Mouse (Mus musculus) cerebellum, adult 2 months (tissue): ENCODE results near the gene Gdpd5.

ENCODE experiments used
- CTCF ChIP-seq: fragments of 200-500 bp; IDR thresholded peaks from 2 replicates; pipeline ENCODE4 v1.5.1; 2011; ENCODE audit warnings: low read depth, mild to moderate bottlenecking, control low read depth, low read length, moderate library complexity, borderline replicate concordance; ENCODE audit not compliant: insufficient read depth
- POLR2A ChIP-seq: fragments of 200-500 bp; IDR thresholded peaks from 2 replicates; pipeline ENCODE4 v1.6.1; 2011; ENCODE audit warnings: low read length, control low read depth, borderline replicate concordance; ENCODE audit not compliant: insufficient read depth

DNA sequence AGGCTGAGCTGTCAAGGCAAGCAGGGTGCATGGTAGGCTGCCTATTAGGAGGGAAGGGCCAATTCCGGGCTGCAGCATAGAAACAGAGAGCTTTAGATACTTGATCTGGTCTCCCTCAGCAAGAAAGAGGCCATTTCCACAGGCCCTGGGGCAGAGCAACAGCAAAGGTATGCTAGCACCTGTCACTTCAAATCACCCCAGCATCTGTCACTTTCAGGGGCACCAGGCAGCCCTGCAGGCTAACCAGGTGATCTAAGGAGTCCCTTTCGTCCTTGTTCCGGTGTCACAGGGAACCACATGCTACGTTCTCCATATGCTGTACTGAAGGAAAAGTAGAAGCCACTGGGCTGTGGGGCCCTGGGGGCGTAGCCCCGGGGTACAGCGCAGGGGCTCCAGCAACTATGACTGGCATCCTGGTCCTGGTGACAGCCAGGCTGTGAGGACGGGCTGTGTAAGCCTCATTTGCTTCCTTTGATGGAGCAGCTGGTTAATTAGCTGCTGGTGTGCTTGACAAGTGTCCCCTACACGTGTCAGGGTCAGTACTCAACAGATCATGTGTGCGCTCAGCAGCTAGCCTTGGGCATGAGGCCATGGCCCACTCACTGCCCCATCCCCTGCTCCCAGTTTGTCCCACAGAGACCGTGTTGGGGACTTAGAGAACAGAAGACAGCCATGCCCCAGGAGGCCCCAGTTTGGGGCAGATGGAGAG lies 14.8 kb downstream of the Gdpd5 start:
- no peak for TF ChIP-seq POLR2A
- no peak for TF ChIP-seq CTCF
